Mouse (Mus musculus) kidney, postnatal 36 days (tissue): Measurements from ENCODE around the gene Ltb.
"Not testable (repeated sequence)": the region's sequence is repeated elsewhere in the genome, so short reads cannot be mapped to it uniquely, and the experiment has no call there.

Experiments
- DNase-seq, 2 experiments: peaks; one replicate each; pipeline ENCODE4 v3.0.0; 2021 to 2022; ENCODE audit warnings: mixed read lengths in 2 of 2

The Ltb gene

DNA sequence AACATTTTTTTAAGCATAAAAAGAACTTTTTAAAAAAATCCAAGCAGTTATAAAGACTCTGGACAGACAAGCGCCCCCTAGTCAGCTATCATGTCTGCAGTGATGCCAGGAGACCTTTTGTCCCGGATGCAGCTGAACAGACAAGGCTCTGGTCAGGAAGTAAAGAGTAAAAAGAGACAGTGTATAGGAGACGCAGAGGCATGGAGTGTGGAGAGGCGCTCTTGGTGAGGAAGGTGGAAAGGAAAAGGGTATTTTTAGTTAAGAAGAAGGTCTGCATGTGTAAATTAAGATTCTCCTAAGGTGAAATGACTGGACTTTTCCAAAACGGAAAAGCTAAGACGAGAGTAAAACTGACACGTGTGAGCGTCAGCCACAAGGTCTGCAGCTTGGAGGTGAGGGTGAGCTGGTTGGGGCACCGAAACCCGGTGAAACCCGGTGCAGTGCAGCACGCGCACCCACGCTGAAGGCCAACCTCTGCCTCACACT, 32.4 kb downstream of the Ltb start:
- peak; percentile 45 to 50 for DNase-seq

DNA sequence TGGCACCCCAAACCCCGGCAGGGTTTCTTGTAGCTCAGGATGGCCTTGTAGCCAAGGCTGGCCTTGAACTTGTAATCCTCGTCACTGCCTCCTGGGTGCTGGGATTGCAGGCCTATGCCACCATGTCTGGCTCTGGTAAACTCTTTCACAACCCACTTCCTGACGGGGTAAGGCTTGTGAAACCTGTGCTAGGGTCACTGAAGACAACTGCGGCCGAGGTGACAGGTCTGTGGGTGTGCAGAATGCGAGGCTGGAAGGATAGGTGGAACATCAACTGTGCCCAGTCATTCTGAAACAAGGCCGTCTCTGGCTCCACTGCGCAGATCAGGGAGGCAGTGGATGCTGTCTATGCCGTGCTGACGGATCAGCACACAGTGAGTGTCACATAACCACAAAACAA, 36.8 kb downstream of the Ltb start:
- DNase-seq, result no peak

DNA sequence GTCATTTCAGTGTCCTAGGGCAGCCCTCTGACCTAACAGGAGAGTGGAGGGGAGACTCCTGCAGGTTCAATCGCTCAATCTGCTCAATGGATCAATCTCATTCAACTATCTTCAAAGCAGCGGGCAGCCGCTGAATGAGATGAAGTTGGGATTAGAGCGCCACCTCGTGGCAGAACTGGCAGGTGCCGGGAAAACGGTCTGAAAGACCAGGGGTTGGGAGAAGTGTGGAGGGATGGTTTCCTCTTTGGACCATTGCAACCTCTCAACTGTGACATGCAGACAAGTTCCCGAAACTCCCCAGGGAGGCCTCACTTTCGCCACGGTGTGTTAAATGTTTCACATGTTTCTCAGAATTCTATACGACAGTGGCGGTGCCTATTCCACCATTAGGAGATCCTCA, 37.8 kb downstream of the Ltb start:
- DNase-seq, result peak; percentile 77 to 94

DNA sequence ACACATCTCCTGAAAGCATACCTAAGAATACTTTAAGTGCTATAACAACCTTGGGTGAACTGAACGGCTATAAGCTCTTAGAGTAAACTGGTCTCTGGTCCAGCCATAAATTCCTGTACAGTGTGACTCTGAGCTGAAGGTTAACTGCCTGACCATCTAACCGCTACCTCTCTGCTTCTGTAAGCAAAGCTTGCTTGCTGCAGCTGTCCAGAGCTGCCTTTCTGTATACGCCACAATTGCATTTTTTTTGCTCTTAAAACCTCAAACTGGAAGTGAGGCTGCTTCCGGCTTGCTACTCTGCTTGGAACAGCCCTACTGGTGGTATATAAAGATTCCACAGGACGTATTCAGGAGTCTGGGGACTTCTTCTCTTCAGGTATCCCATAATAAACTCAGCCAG, 38.4 kb downstream of the Ltb start:
- DNase-seq, result no peak

DNA sequence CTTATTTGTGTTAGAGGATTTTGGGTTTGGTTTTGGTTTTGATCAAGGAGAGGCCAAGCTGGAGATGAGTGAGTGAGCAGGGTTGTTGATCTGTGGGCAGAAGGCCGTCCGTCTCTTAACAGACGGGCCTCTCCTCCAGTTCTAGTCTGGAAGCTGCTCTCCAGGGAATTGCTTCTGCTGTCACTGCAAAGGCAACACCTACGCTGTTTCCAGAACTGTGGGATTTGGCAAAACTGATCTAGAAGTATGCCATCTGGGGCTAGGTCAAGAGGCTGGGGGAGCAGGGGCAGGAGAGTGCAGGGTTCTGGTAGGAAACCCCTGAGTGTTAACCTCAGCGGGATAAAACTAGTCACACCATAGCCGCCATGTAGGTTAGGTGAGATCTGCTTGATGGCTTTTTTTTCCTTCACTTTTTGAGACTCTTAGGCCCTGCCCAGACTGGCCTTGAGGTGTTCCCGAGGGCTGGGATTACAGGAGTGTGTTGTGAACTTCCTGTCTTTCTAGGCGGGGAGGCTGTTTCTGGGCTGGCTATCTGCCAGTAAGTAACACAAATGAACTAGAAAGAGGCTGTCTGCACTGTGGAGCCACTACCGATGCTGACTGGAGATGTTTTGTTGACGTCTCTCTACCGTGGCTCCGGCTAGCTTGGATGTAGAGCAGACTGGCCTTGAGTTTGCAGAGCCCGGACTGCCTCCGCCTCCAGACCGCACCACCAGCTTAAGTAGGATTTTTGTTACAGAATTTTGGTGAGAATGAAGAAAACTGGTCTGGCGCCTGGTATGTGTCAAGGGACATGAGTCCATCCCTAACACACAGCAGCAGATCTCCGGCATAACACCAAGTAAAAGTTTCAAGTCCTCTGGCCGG, 39.1 kb downstream of the Ltb start, which contains the start of gene Atp6v1g2:
Gene Atp6v1g2, plus strand, starts transcription at position 547 of the 867 bp plus-strand sequence.
- peak; percentile 46 for DNase-seq

DNA sequence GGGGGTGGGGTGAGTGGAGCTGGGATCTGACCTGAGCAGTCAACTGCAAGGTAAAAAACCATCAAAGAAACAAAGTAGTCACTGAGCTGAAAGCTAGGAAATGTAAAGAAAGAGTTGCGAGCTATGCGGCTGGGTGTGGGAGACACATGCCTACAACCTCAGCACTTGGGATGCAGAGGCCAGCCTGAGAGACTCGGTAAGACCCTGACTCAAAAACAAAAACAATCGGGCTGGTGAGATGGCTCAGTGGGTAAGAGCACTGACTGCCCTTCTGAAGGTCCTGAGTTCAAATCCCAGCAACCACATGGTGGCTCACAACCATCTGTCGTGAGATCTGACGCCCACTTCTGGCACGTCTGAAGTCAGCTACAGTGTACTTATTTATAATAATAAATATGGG, 39.9 kb downstream of the Ltb start:
- DNase-seq, result not testable (repeated sequence)

DNA sequence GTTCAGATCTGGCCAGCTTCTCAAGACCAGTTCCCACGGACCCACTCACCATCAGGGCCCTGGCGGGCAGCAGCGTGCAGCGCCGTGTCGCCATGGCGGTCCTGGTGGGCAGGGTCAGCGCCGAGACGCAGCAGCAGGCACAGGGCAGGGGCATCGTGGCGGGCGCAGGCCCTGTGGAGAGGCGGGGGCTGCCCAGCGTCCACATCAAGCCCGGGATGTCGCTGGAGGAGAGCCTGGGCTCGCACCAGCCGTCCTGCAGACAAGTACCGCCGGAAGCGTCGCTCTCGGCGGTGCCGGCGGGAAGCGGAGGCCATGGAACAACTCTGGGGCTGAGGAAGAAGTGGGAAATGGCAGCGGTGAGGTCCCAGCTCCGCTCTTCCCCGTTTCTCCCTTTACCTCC, 40.7 kb downstream of the Ltb start:
- DNase-seq, result peak in 1 of 2 experiments; percentile 61

DNA sequence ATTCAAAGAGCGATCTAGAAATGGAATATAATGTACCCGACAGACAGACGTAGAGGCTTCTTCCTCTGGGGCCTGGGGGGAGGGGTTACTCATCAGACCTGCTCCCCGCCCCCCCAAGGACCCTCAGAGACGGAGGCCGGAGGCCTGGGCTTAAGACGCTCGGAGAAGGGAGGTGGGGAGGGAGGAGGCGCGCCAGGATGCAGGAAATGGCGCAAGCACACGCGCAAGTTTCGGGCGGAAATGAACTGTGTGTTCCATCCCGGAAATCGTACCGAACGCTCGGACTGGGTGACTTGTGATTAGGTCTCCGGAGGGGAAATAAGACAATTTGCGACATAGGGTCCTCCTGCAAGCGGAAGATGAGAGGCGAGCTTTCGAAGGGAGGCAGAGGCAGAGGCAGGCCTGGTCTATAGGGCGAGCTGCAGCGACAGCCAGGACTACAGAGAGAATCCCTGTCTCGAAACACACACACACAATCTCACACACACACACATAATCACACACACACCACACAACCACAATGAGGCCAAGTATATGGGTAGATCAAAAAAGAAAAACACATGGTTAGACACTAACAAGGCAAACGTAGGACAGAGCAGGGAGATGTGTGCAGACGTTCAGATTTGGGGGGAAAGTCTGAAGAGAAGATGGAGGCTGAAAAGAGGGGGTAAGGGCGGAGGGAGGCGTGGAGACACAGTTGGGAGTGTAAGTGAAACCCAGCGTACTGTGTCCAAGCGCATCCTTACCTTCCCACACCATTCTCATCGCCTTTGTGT, 41.6 kb downstream of the Ltb start, which contains the start of gene Nfkbil1:
Gene Nfkbil1, minus strand, starts transcription at position 179 of the 776 bp plus-strand sequence.
- DNase-seq, result peak; percentile 92 to 95

DNA sequence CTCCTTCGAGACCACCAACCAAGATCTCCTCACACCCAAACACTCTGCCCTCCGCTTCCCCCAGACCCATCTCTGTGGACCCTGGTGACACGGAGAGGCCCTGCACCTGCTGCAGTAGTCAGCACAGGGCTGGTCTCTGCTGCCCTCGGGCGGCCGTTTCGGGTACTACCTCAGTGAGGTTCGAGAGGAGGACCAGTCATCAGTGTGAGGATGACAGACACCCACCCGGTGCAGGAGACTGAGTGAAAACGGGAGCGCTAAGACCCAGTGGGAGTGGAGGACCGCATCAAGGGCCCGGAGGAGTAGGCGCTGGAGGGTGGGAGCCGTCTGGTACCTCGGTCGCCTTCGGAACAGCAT, 42.1 kb downstream of the Ltb start:
- peak; percentile 96 to 99 for DNase-seq

DNA sequence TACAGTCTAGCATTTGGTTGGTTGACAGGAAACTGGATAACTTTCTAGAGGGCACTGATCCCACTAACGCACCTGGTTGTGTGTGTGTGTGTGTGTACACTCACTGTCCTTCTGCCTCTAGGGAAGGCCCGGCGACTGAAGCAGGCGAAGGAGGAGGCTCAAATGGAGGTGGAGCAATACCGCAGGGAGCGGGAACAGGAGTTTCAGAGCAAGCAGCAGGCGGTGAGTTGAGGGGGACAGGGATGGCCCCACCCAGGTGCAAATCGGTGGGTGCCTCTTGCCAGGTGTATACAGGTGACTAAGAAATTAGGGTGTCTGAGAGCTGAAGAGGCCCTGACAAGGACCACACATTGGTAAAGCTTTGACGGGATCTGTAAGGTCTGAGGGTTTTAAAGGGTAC, 42.8 kb downstream of the Ltb start:
- no peak for DNase-seq

DNA sequence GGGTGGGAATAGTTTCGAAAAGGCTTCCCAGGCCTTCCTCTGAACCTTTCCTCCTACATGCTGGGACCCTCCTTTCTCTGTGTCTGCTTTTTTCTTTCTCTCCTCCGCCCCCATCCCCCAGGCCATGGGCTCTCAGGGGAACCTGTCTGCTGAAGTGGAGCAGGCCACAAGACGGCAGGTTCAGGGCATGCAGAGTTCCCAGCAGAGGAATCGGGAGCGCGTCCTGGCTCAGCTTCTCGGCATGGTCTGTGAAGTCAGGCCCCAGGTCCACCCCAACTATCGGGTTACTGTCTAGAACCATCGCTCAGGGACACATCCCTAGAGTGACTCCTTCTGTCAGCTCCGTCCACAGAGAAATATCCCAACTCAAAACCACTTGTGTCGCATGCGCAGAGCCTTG, 43.3 kb downstream of the Ltb start:
- no peak for DNase-seq

DNA sequence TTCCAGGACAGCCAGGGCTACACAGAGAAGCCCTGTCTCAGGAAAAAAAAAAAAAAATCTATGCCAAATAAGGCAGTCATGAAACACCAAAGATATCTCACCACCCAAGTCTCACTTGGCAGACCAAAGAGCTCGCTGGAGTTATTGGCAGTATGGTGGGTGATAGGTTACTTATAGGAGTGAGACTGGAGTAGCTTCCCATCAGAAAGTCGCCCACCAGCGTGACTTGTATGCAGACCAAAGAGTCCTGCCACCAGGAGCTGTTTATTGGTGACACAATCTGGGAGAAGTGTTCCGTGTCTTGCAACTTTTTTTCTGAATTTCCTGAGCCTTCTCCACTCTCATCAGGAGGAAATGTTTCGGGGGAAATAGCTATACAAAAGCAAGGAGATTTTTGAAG, 45.5 kb downstream of the Ltb start:
- no peak for DNase-seq

DNA sequence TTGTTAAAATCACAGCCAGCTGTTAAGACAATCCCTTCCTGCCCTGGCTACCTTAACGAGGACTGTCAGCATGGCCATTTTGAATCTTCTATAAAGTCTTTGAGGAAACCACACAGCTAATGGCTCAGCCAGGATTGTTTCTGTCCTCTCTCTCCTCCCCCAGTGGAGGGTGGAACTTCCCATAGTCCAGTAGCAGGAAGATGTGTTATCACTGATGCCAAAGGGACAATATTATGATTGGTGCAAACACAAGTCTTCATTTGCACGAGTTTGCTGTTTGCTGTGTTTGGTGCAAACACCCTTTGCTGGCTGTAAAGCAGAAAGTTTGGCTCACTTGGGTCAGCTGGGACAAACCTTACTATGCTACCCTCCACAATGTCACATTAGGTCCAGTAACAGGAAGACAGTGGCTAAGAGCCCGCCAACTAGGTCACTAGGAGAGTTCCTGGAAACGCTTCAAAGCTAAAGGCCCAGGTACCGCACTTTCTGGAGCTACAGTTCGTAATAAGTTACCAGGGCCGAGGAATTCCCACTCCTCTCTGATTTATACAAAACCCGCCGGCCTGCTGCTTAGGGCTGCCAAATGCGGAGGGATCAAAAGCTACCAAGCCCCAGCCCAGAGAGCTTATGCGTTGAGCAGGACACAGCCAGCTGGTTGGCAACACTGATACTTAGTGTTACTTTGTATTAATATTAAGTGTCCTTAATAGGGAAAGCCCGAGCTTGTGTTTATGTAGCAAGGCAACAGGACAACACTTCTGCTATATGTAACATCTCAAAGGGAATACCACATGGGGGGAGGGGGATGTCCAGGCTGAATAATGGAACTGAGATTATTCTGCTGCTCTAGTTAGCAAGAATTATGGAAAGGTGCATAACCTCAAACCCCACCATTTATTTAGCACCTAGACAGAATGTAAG, 46.4 kb downstream of the Ltb start:
- DNase-seq, result peak in 1 of 2 experiments; percentile 62

DNA sequence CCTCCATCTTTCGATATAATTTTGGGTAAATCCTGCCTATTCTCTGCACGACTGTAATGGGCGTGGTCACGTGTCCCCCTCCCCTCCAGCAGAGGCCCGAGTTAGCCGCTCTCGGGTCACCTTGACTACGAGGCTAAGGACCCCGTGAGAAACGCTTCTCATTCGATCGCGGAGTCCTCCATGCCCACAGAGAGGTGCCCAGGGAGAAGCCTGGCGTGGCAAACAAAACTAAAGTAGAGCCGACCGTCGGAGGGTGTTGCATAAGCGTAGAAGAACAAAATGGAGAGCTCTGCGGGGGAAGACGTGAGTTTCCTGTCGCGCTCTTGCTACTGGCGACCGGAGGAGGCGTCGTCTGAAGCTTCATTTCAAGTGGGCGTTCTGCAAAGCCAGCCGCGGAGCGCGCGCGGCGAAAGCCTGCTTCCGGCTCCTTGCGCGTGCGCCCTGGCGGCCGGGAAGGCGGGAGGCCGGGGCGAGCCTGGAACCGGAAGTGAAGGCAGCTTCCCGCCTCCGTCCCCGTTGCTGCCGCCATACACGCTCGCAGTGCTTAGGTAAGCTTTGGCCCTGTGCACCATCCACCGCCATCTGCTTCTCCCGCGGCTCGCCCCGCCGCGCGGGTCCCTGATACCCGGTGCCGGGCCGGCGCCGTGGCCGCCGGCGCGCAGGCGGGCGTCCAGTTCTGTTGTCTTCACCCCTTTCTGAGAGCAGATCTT, 47.2 kb downstream of the Ltb start, which contains the start of gene Ddx39b:
Gene Ddx39b, plus strand, starts transcription at position 442 of the 710 bp plus-strand sequence.
- peak; percentile 96 for DNase-seq

DNA sequence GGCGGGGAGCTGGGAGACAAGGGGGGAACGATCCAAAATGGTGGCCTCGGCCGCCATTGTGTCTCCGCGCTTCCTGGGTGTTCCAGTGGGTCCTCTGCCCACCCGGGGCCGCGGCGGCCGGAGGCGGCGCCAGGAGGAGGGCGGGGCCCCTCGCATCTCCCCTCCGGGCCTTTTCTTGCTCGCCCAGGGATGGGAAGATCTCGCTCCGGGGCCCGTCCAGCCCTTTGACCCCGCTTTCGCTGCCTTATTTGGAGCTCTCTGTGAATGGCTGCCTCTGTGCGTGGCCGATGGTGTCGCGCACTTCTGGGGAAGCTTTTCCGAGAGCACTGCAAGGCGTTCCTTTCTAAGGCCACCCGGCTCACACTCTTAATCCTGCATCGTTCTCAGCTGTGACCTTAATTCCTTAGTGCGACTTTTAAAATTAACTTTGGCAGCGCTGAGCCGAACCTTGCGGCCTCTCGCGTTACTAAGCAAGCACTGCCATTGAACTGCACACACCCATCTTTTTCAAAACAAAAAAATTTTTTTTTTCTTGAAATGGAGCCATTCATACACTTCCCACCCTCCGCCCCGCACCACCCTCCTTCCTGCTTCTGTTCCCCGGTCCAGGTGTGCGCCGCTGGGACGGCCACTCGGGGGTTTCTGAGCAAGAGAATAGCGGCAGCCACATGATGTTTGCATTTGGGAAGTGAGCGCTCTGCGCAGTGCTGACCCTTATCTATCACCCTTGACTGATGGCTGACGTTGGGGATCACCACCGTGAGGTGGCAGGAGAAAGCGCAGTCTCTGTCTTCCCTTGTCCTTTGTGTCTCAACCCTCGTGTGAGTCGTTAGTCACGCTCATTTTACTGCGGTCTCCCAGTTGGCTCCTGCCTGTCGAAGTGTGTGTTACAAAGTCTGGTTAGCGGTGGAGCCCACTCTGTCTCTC, 48.0 kb downstream of the Ltb start:
- DNase-seq, result peak; percentile 76 to 81

DNA sequence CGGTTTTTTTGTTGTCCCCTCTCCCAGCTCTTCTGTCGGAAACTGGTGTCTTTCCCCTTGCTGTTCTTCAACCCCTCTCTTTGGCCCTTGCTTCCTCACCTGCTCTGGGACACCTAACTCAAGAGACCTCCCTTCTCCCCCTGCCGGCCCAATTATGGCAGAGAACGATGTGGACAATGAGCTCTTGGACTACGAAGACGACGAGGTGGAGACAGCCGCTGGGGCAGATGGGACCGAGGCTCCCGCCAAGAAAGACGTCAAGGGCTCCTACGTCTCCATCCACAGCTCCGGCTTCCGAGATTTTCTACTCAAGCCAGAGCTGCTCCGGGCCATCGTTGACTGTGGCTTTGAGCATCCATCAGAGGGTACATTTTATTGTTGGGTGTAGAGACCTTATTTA, 48.8 kb downstream of the Ltb start:
- peak in 1 of 2 experiments; percentile 68 for DNase-seq

DNA sequence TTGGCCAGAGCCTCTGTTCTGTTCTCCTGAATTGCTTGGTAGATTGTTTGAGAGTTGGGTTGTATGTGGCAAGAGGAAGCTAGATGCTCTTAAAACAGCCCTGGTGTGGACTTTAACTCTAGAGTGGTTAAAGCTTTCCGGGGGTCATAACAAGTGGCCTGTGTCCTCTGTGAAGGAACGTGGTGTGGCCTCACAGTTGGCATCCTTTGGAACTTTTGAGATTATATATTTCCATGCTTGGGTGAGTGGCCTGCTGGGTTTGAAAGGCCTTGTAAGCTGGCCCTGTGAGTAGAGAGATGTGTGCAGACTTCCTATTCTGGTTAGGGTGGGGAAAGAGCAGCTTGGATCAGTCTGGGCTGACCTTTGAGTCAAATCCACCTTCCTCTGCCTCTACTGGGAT, 50.8 kb downstream of the Ltb start:
- no peak for DNase-seq
